Mouse (Mus musculus): ENCODE data around the gene Magohb.

Magohb gene

DNA sequence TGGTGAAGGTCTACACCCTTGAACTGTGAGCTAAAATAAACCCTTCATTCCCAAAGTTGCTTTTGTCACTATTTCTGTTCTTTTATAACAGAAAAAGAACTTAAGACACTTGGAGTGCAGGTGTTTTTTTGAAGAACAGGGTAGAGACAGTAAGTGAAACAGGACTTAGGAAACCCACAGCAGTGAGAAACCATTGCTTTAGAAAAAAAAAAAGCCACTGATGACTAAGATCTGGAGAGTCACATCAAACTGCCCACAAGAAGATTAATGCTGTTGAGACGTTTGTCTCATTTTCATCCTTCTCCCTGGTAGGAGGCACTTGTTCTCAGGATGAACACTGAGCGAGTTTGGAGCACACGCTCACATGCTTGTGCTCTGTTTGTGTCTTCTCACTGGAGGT is 31.0 kb downstream of the Magohb start:
- DNase-seq, result no peak

- DNase-seq, result no peak
These were observed 45.8 kb downstream of the Magohb start, which contains the start of gene Klra2 for GRCm38 (mm10) chr6:131247206-131247605. Gene Klra2, minus strand, starts transcription at chr6:131247362.

DNA sequence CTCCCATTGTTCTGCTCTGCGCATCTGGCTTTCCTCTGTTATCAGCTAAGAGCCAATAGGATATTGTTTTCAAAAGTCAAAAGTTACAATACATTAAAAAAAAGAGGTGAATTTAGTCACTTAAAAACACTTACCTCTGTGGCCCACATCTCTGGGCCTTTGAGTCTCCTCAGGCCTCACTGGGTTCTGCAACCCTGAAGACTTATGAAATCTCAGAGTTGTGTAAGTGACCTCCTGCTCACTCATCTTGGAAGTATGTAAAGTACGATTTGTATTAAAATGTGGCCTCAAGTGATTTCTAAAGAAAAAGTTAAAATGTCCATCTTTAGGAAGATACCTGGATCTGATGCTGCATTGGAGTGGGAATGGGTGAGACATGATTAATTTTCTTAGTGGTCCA is 48.0 kb downstream of the Magohb start:
- no peak for DNase-seq

Measured in thymus, adult 18-20 months (tissue).